Mouse (Mus musculus) heart, embryonic 16.5 days (tissue): Measurements from ENCODE around the gene Kif5c. TPM values are rescaled to one million over a fixed set of nuclear protein-coding genes. Genes with fewer than 3 reads are reported as not detected.
A peak's percentile ranks its signal among the peaks of the same experiment; 100 is the strongest.

ENCODE experiments used
- ATAC-seq: fragments of 200-750 bp; cut with Nextera tagmentation; replicated peaks from 2 replicates; pipeline ENCODE4 v1.8.0; 2017; ENCODE audit warnings: moderate number of reproducible peaks; ENCODE audit not compliant: insufficient read depth, low FRiP score; ENCODE audit errors: extremely low read depth
- H3K27ac ChIP-seq: fragments of 300-500 bp; sonication (generic); 2 replicates; pipeline ENCODE4 v1.5.1; 2014; ENCODE audit warnings: mild to moderate bottlenecking, low read length, control low read depth, moderate library complexity
- H3K27me3 ChIP-seq: fragments of 300-500 bp; sonication (generic); 2 replicates; pipeline ENCODE4 v1.6.1; 2014; ENCODE audit warnings: low read length, mixed read lengths; ENCODE audit not compliant: control insufficient read depth, insufficient read depth
- H3K36me3 ChIP-seq: fragments of 300-500 bp; sonication (generic); 2 replicates; pipeline ENCODE4 v1.6.1; 2014; ENCODE audit not compliant: control insufficient read depth, insufficient read depth
- H3K4me1 ChIP-seq: fragments of 300-500 bp; sonication (generic); 2 replicates; pipeline ENCODE4 v1.6.1; 2014; ENCODE audit warnings: low read length, mixed read lengths; ENCODE audit not compliant: control insufficient read depth, insufficient read depth
- H3K4me2 ChIP-seq: fragments of 300-500 bp; sonication (generic); 2 replicates; pipeline ENCODE4 v1.6.1; 2014; ENCODE audit warnings: low read depth, mild to moderate bottlenecking, control low read depth, low read length
- H3K4me3 ChIP-seq: fragments of 300-500 bp; sonication (generic); 2 replicates; pipeline ENCODE4 v1.5.1; 2014; ENCODE audit warnings: mild to moderate bottlenecking, control low read depth, low read length
- H3K9ac ChIP-seq: fragments of 300-500 bp; sonication (generic); 2 replicates; pipeline ENCODE4 v1.6.1; 2014; ENCODE audit warnings: low read length, control low read depth
- H3K9me3 ChIP-seq: fragments of 300-500 bp; sonication (generic); replicated peaks from 2 replicates; pipeline ENCODE4 v1.6.1; 2016; ENCODE audit warnings: low read length; ENCODE audit not compliant: control insufficient read depth
- WGBS: fragments of 180-500 bp; shearing (Covaris S2); extraction: QIAGEN DNeasy Blood & Tissue Kit; methylation state at CpG from one replicate; pipeline ENCODE4 v1.1.7; 2014; 5-methylcytosine and 5-hydroxymethylcytosine counted together
- polyA plus RNA-seq: library from polyadenylated mRNA; unstranded; fragments of >200 nt; fragmentation: Nextera tagmentation; extraction: Ambion mirVana; gene quantifications from 2 replicates; pipeline ENCODE4 v1.2.1, GENCODE M21; 2015

The Kif5c gene
- polyA plus RNA-seq, 1 experiment from 2014 or later, result 0.80 TPM

- H3K27ac ChIP-seq, result no peak overlapping the region
- ATAC-seq, result no peak
- WGBS, result 54% methylated on average over 3 of the region's 3 CpGs
- H3K4me3 ChIP-seq, result no peak overlapping the region
- H3K4me1 ChIP-seq, result peaks cover 8% of the 10 kb centered on the region
- H3K36me3 ChIP-seq, result no peaks in the 10 kb centered on the region
- no peaks in the 10 kb centered on the region for H3K27me3 ChIP-seq
- H3K9me3 ChIP-seq, result no peaks in the 10 kb centered on the region
- H3K4me2 ChIP-seq, result no peak overlapping the region
- no peak overlapping the region for H3K9ac ChIP-seq
Observed at GRCm38 (mm10) chr2:49718492-49718891, 99.4 kb downstream of the Kif5c start.

GRCm38 (mm10) chr2:49718935-49719850 lies 100.1 kb downstream of the Kif5c start:
- no peaks in the 10 kb centered on the region for H3K9me3 ChIP-seq
- H3K4me2 ChIP-seq, result no peak overlapping the region; the same call in 1 of the 2 replicates
- no peak for ATAC-seq
- no peaks in the 10 kb centered on the region for H3K36me3 ChIP-seq
- peaks cover 8% of the 10 kb centered on the region for H3K4me1 ChIP-seq
- WGBS, result 64% methylated on average over 8 of the region's 8 CpGs
- H3K27ac ChIP-seq, result no peak overlapping the region
- H3K4me3 ChIP-seq, result no peak overlapping the region
- no peak overlapping the region for H3K9ac ChIP-seq
- no peaks in the 10 kb centered on the region for H3K27me3 ChIP-seq

DNA sequence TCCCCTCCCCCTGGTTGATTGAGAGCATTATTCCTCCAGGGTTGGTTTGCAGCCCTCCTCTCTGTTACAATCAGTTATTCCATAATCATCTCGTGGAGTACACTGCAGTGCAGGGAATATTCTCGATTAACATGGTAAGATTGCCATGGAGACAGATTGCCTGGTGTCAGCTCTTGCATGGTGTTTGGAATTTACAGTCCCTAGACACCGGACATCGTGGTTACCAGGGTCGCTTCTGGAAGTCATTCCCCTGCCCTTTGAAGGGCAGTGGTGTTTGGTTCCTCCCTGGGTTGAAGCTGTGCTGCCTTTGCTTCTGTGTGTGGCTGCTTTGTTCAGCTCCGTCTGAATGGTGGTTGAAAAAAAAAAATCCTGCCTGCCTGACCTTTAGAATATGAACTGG lies 100.8 kb downstream of the Kif5c start:
- Histone ChIP-seq H3K4me1 (peaks cover 8% of the 10 kb centered on the region), H3K27me3 (no peaks in the 10 kb centered on the region), H3K36me3 (no peaks in the 10 kb centered on the region), H3K27ac (peak overlapping the region; percentile 13; the same call in 1 of the 2 replicates), H3K4me3 (0 out of 2 replicates have a peak overlapping the region, but pooled peaks have one; percentile 6), H3K4me2 (peak overlapping the region; percentile 49), H3K9me3 (no peaks in the 10 kb centered on the region), H3K9ac (peak overlapping the region; percentile 40)
- WGBS, result 10% methylated on average over 6 of the region's 6 CpGs
- no peak for ATAC-seq

- Histone ChIP-seq H3K4me3 (no peak overlapping the region), H3K4me2 (peak overlapping the region; percentile 49), H3K36me3 (no peaks in the 10 kb centered on the region), H3K9me3 (no peaks in the 10 kb centered on the region), H3K27ac (peak overlapping the region; percentile 13; the same call in 1 of the 2 replicates), H3K27me3 (no peaks in the 10 kb centered on the region), H3K4me1 (peaks cover 8% of the 10 kb centered on the region), H3K9ac (peak overlapping the region; percentile 40)
- no peak for ATAC-seq
- 42% methylated on average over 9 of the region's 9 CpGs for WGBS
Observed at GRCm38 (mm10) chr2:49720343-49720742, 101.2 kb downstream of the Kif5c start.

DNA sequence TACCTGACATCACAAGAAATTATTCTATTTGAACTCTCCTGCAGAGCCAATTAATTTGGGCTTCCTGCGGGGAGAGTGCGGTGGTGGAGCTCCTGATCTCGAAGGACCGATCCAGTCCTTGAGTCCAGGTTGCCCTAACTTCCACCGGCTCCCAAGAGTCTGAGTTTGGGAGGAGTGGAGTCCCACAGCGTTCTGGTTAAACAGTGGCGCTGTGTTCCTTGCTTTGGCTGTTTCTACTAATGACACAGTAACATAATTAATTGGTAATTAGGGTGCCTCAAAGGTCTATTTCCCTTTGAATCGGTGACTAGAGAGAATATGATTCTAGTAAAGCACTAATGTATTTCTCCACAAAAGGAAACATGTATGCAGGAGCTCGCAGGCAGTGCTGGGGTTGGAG lies 103.2 kb downstream of the Kif5c start:
- H3K4me2 ChIP-seq, result no peak overlapping the region
- no peaks in the 10 kb centered on the region for H3K36me3 ChIP-seq
- no peak overlapping the region for H3K9ac ChIP-seq
- H3K9me3 ChIP-seq, result no peaks in the 10 kb centered on the region
- no peak overlapping the region for H3K4me3 ChIP-seq
- H3K27ac ChIP-seq, result no peak overlapping the region
- no peak for ATAC-seq
- H3K4me1 ChIP-seq, result peaks cover 11% of the 10 kb centered on the region
- WGBS, result 70% methylated on average over 9 of the region's 9 CpGs
- H3K27me3 ChIP-seq, result no peaks in the 10 kb centered on the region

GRCm38 (mm10) chr2:49722983-49723382 lies 103.9 kb downstream of the Kif5c start:
- Histone ChIP-seq H3K27ac (no peak overlapping the region), H3K9ac (no peak overlapping the region), H3K4me1 (peaks cover 13% of the 10 kb centered on the region), H3K27me3 (no peaks in the 10 kb centered on the region), H3K4me3 (no peak overlapping the region), H3K4me2 (no peak overlapping the region), H3K9me3 (no peaks in the 10 kb centered on the region), H3K36me3 (no peaks in the 10 kb centered on the region)
- WGBS, result 39% methylated on average over 13 of the region's 13 CpGs
- ATAC-seq, result no peak

DNA sequence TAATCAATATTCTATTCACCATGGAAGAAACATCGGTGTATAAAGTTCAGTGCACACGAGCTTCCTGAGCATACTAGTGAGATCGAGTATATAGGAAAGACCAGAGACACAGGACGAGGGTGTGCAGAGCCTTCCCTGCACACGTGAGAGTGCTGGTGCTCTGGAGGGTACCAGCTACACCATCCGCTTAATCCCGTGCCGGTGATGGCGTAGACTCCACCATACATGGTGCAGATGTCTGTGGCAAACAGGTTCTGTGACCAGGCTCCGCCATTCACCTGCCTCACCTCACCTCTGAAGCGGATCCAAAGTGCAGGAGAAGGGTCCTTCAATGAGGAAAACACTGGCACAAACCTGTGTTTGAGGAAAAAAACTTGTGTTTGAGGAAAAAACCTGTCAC lies 107.6 kb downstream of the Kif5c start:
- no peaks in the 10 kb centered on the region for H3K9me3 ChIP-seq
- no peaks in the 10 kb centered on the region for H3K36me3 ChIP-seq
- H3K4me1 ChIP-seq, result peaks cover 15% of the 10 kb centered on the region
- 82% methylated on average over 11 of the region's 11 CpGs for WGBS
- H3K4me2 ChIP-seq, result no peak overlapping the region
- no peak overlapping the region for H3K27ac ChIP-seq
- H3K4me3 ChIP-seq, result no peak overlapping the region
- ATAC-seq, result no peak
- no peak overlapping the region for H3K9ac ChIP-seq
- H3K27me3 ChIP-seq, result no peaks in the 10 kb centered on the region

GRCm38 (mm10) chr2:49727199-49727598 lies 108.1 kb downstream of the Kif5c start:
- H3K9me3 ChIP-seq, result no peaks in the 10 kb centered on the region
- H3K4me3 ChIP-seq, result no peak overlapping the region
- no peak overlapping the region for H3K9ac ChIP-seq
- H3K4me2 ChIP-seq, result peak overlapping the region; percentile 23; the same call in 1 of the 2 replicates
- no peaks in the 10 kb centered on the region for H3K27me3 ChIP-seq
- WGBS, result 11% methylated on average over 7 of the region's 7 CpGs
- H3K4me1 ChIP-seq, result peaks cover 15% of the 10 kb centered on the region
- H3K27ac ChIP-seq, result no peak overlapping the region
- ATAC-seq, result peak; percentile 58
- no peaks in the 10 kb centered on the region for H3K36me3 ChIP-seq

GRCm38 (mm10) chr2:49727686-49728085 lies 108.6 kb downstream of the Kif5c start:
- no peak overlapping the region for H3K27ac ChIP-seq
- H3K9me3 ChIP-seq, result no peaks in the 10 kb centered on the region
- H3K4me2 ChIP-seq, result peak overlapping the region; percentile 23; the same call in 1 of the 2 replicates
- H3K36me3 ChIP-seq, result no peaks in the 10 kb centered on the region
- 64% methylated on average over 4 of the region's 4 CpGs for WGBS
- H3K4me3 ChIP-seq, result no peak overlapping the region
- ATAC-seq, result no peak
- no peaks in the 10 kb centered on the region for H3K27me3 ChIP-seq
- H3K4me1 ChIP-seq, result peaks cover 15% of the 10 kb centered on the region
- no peak overlapping the region for H3K9ac ChIP-seq
